9 mouse cellular contexts compared by ENCODE assay signal in the genomic region with DNA sequence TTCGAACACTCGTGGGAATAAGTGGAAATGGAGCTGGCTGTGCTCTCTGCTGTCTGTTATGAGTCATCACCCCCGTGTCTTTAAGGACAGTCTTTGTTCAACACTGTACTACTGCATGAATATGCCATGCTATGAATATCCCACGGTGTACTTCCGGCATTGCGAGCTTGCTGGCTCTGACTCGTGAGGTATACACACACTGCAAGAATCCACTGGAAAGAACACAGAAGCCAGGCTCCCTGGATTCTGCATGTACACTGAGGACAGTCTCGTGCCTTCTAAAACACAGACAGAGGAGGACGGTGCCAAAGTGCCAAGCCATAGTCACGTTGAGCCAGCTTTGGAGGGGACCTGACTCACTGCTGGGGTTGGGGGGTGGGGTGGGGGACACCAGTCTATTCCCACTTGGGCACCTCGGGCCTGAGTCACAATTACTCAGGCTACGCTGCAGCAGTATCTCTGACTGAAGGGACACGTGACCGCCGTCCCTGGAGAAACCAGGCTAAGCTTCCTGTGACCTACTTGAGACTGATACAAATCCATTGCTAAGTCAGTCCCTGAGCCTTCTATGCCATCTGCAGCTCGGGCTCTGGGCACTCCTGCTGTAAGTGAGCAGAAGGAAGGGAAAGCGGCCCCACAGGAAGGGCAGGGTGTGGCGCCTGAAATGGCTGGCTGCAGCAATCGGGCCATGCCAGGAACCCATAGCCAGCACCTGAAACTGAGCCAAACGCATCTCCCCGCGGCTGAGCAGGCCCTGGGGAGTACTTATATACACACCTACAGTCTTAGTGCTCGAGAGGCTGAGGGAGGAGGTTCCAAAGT. TPM values are rescaled to one million over a fixed set of nuclear protein-coding genes. Genes with fewer than 3 reads are reported as not detected.
DNase-seq lines count a peak whose midpoint lies in the region; TF ChIP-seq lines count a peak whose summit lies in the region.
"Had no signal": no experiment of that assay in that cellular context is flagged by ENCODE, and none has a peak within 500 bp of the region (broad histone marks: within the 10 kb centered on the region; RNA-seq: fewer than 3 reads in every experiment).

No protein-coding gene starts in this region.

- TF ChIP-seq POLR2A in embryonic fibroblast, embryonic 13.5 days (IDR thresholded peaks at IDR 0.05; ENCODE audit: low read depth, low read length), result no peak
- no peak for TF ChIP-seq POLR2A in olfactory bulb, adult 2 months (IDR thresholded peaks at IDR 0.05; ENCODE audit: insufficient read depth, low read depth, low read length)

- TF ChIP-seq CTCF in embryonic fibroblast, embryonic 13.5 days (IDR thresholded peaks at IDR 0.05; ENCODE audit: borderline replicate concordance, insufficient read depth, low read length), result no peak
- no peak for TF ChIP-seq CTCF in olfactory bulb, adult 2 months (IDR thresholded peaks at IDR 0.05; ENCODE audit: insufficient read depth, low read depth, low read length)

- H3K27ac ChIP-seq in embryonic fibroblast, embryonic 13.5 days (ENCODE audit: insufficient read depth, low read length), result peak overlapping the region; percentile 52
- peak overlapping the region; percentile 65 for H3K27ac ChIP-seq in olfactory bulb, adult 2 months (ENCODE audit: insufficient read depth, low read depth, low read length)
- H3K27ac ChIP-seq: hindbrain, embryonic 15.5 days had no signal

- DNase-seq in layer of hippocampus, adult 9-11 months, result peak; percentile 36
- DNase-seq in layer of hippocampus, postnatal 10 days (ENCODE audit: low spot score in 2 of 2), result no peak
- peak; percentile 87 for DNase-seq in adrenal gland, adult 2 months
- DNase-seq in heart, postnatal 4 days, result peak; percentile 55
- no peak for DNase-seq in ovary, postnatal 36 days (ENCODE audit: low spot score)
- DNase-seq in layer of hippocampus, postnatal 25 days (ENCODE audit: extremely low spot score in 1 of 2, low spot score in 1 of 2), result no peak

- no peaks in the 10 kb centered on the region; the same call in 1 of the 2 replicates for H3K4me1 ChIP-seq in embryonic fibroblast, embryonic 13.5 days (ENCODE audit: control insufficient read depth, insufficient read depth, low read length)
- H3K4me1 ChIP-seq in olfactory bulb, adult 2 months (ENCODE audit: control insufficient read depth, insufficient read depth, low read length), result peaks cover 20% of the 10 kb centered on the region
- H3K4me1 ChIP-seq: hindbrain, embryonic 15.5 days had no signal

- WGBS in olfactory bulb, adult 2 months, result 42% methylated on average over 23 of the region's 23 CpGs

- no peak overlapping the region for H3K4me3 ChIP-seq in embryonic fibroblast, embryonic 13.5 days (ENCODE audit: insufficient read depth, low read length)
- H3K4me3 ChIP-seq in olfactory bulb, adult 2 months (ENCODE audit: insufficient read depth, low read depth, low read length), result no peak overlapping the region
- H3K4me3 ChIP-seq: hindbrain, embryonic 15.5 days had no signal

RNA-seq across cellular contexts. Expression of gene Tacr2, which starts 48.0 kb away (rescaled TPM):
- under 1 TPM in 1 of 2 experiments, not detected in 1; 0.25 TPM for total RNA-seq in layer of hippocampus, postnatal 10 days (2021)
- 10 to 100 TPM; 21.8 to 64.4 TPM for total RNA-seq in adrenal gland, adult 2 months (2021)
- 146 and 235 TPM in 2 replicates for polyA plus RNA-seq in adrenal gland, adult 2 months (2012; rRNA removed)
- polyA plus RNA-seq in embryonic fibroblast, embryonic 13.5 days (2011; ENCODE audit: insufficient read length, low read depth, missing spikeins), result not detected in 2 replicates
- not detected for total RNA-seq in heart, postnatal 4 days (2021)
- not detected in 2 replicates for polyA plus RNA-seq in olfactory bulb, adult 2 months (2012; ENCODE audit: insufficient read depth, insufficient read length, low replicate concordance, missing spikeins)
- under 1 TPM in 1 of 2 experiments, not detected in 1; 0.20 TPM for total RNA-seq in layer of hippocampus, postnatal 25 days (2021)
- polyA plus RNA-seq: hindbrain, embryonic 15.5 days had no signal

Comparison
In these comparisons a context has a peak if more than half of its experiments do, and no peak if none do; other contexts are left out.
1. DNase-seq: peak in layer of hippocampus, adult 9-11 months (single experiment), adrenal gland, adult 2 months (single experiment) and heart, postnatal 4 days (single experiment); none in layer of hippocampus, postnatal 10 days (0 of 2), ovary, postnatal 36 days (single experiment) and layer of hippocampus, postnatal 25 days (0 of 2).
2. RNA of gene Tacr2, which starts 48.0 kb away (total RNA-seq): 21.8 to 64.4 TPM in adrenal gland, adult 2 months; 0.25 TPM in layer of hippocampus, postnatal 10 days, 0.20 TPM in layer of hippocampus, postnatal 25 days and not detected in heart, postnatal 4 days; every median in the first group is over 10 times any median in the second.